Mouse (Mus musculus): ENCODE measurements at regions not wholly inside any gene's neighbourhood (a gene's known extent, or its start where the extent isn't known, plus 50 kb on each side); places are given as distances from the start of the nearest gene placed in this dataset.
"Not testable (repeated sequence)": the region's sequence is repeated elsewhere in the genome, so short reads cannot be mapped to it uniquely, and the experiment has no call there.

DNA sequence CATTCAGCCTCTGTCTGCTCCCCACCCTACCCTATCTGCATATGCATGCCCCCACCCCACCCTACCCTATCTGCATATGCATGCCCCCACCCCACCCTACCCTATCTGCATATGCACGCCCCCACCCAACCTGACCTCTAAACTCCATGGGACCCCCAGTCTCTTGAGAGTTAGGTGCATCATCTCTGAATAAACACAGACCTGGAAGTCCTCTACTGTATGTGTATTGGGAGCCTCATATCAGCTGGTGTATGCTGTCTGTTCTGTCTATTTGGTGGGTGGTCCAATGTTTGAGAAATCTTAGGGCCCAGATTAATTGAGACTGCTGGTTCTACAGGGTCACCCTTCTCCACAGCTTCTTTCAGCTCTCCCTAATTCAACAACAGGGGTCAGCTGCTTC lies 109.4 kb upstream of the Tenm4 start:
- not testable (repeated sequence) for H3K4me2 ChIP-seq; H3K36me3 ChIP-seq; H3K27me3 ChIP-seq; H3K4me1 ChIP-seq; H3K9me3 ChIP-seq (replicated peaks); H3K4me3 ChIP-seq (replicated peaks); H3K9ac ChIP-seq; ATAC-seq (replicated peaks; ENCODE audit: low FRiP score); H3K27ac ChIP-seq
- 55% methylated on average over 1 of the region's 1 CpGs for WGBS

DNA sequence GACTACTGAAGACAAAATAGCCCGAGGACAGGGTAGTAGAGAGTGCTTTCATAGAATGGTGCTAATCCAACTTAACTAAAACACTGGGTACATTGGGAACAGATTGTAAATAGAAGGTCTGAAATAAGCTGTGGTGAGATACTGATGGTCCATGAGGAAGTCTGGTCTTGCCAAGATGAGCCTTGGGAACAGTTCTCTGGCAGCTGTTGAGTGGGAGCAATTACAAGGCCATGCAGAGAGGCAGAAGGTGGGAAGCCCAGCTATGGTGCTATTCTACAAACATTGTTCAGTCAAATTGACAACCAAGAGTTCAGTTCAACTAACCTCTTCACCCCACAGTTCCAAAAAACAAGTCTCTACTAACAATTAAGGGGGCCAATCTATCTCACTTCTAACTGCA lies 92.5 kb upstream of the Tenm4 start:
- H3K27ac ChIP-seq: no peak overlapping the region
- 0 out of 2 replicates have a peak, but pooled peaks cover 4% of the 10 kb centered on the region for H3K4me1 ChIP-seq
- no peaks in the 10 kb centered on the region for H3K27me3 ChIP-seq
- H3K4me2 ChIP-seq: no peak overlapping the region
- ATAC-seq (replicated peaks; ENCODE audit: low FRiP score): no peak
- H3K36me3 ChIP-seq: no peaks in the 10 kb centered on the region
- 92% methylated on average over 1 of the region's 1 CpGs for WGBS
- H3K9me3 ChIP-seq (replicated peaks): no peaks in the 10 kb centered on the region
- no peak overlapping the region for H3K9ac ChIP-seq
- no peak overlapping the region for H3K4me3 ChIP-seq (replicated peaks)

DNA sequence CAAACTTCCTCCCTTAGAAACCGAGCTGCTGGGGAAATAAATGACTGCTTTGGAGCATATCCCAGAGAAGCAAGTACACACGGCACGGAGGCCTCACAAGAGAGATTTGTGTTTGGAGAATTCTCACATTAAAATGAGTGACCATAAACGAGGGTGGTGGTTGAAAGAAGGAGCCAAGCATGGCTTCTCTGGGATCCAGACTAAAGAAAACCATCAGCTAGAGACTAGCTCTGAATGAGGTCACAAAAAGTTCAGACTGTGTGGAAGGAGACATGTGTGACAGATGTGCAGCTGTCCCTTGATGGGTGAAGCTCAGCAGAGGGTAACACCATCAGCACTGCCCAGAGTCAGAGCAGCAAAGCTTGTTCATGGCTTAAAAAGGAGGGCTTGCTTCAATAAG lies 89.4 kb upstream of the Tenm4 start:
- peak; percentile 52; the same call in 1 of the 2 replicates for ATAC-seq (replicated peaks; ENCODE audit: low FRiP score)
- no peak overlapping the region for H3K4me3 ChIP-seq (replicated peaks)
- 0 out of 2 replicates have a peak, but pooled peaks cover 4% of the 10 kb centered on the region for H3K4me1 ChIP-seq
- H3K9me3 ChIP-seq (replicated peaks): no peaks in the 10 kb centered on the region
- WGBS: 20% methylated on average over 4 of the region's 4 CpGs
- no peaks in the 10 kb centered on the region for H3K36me3 ChIP-seq
- no peaks in the 10 kb centered on the region for H3K27me3 ChIP-seq
- H3K9ac ChIP-seq: no peak overlapping the region
- H3K27ac ChIP-seq: peak overlapping the region; percentile 48; the same call in 1 of the 2 replicates
- no peak overlapping the region for H3K4me2 ChIP-seq

DNA sequence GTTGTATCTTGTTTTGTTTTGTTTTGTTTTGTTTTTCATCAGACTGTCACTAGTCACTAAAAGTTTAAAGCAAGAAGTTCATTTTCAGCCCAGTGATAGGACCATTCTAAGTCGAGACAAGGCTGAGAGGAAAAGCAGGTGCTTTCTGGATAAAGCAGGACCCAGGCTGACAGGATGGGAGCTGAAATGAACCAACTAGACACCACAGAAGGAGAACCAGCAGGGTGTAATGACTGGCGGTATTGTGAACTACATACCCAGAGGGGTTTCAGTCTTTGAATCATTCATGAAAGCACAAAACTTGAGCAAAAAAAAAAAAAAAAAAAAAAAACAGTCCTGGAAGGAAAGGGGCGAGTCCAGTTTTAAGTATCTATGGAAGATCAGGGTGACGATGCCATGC lies 75.9 kb upstream of the Tenm4 start:
- H3K4me2 ChIP-seq: no peak overlapping the region
- no peaks in the 10 kb centered on the region for H3K36me3 ChIP-seq
- H3K27me3 ChIP-seq: no peaks in the 10 kb centered on the region
- H3K9me3 ChIP-seq (replicated peaks): no peaks in the 10 kb centered on the region
- H3K4me1 ChIP-seq: no peaks in the 10 kb centered on the region
- ATAC-seq (replicated peaks; ENCODE audit: low FRiP score): no peak
- no peak overlapping the region for H3K4me3 ChIP-seq (replicated peaks)
- no peak overlapping the region for H3K9ac ChIP-seq
- 83% methylated on average over 4 of the region's 4 CpGs for WGBS
- H3K27ac ChIP-seq: no peak overlapping the region

DNA sequence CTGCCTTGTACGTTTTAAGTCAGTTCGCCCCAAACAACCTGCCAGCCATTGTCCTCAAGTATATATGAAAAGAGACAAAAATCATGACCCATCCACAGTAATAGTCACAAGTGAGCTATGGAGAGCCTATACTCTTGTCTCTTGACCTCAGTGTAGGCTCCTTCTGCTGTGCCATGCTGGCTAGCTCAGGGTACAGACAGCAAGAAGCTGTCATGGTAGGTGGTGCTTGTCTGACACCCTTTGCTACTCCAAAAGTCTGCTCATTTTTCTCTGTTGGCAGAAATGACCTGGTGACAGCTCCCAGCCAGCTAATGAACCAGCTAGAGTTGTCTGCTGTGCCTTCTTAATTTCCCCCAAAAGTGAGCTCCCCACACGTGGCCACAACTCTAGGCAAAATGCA lies 75.3 kb upstream of the Tenm4 start:
- H3K27ac ChIP-seq: no peak overlapping the region
- no peaks in the 10 kb centered on the region for H3K9me3 ChIP-seq (replicated peaks)
- H3K27me3 ChIP-seq: no peaks in the 10 kb centered on the region
- no peak overlapping the region for H3K4me2 ChIP-seq
- no peak overlapping the region for H3K4me3 ChIP-seq (replicated peaks)
- 81% methylated on average over 3 of the region's 3 CpGs for WGBS
- no peak overlapping the region for H3K9ac ChIP-seq
- no peaks in the 10 kb centered on the region for H3K36me3 ChIP-seq
- ATAC-seq (replicated peaks; ENCODE audit: low FRiP score): no peak
- no peaks in the 10 kb centered on the region for H3K4me1 ChIP-seq

DNA sequence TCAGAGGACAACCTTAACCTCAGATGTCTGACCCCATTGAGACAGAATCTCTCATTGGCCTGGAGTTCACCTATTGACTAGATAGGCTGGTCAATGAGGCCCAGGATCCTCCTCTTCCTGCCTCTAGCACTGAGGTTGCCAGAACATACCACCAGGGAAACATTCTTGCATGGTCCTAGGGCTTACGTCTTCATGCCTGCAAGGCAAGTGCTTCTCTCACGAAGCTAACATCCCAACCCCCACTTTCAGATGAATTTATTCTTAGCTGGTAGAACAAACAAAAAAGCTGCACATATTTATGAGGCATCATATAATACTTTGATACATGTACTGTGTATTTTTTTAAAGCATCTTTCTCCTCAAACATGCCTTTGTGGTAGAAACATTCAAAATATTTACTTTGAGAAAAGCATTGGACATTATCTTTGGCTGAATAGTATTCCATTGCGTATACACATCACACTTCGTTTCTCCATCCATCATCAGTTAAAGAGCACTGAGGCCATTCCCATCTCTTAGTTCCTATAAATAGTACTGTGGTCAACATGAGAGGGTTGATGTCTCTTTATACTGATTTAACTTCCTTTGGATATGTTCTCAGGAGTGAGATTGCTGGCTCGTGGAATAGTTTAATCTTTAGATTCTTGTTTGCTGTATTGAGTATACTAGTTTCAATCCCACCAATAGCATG lies 72.2 kb upstream of the Tenm4 start:
- Histone ChIP-seq H3K9me3 (replicated peaks) (no peaks in the 10 kb centered on the region), H3K9ac (no peak overlapping the region), H3K27me3 (no peaks in the 10 kb centered on the region), H3K27ac (no peak overlapping the region), H3K4me1 (peaks cover 4% of the 10 kb centered on the region; the same call in 1 of the 2 replicates), H3K4me2 (no peak overlapping the region), H3K4me3 (replicated peaks) (no peak overlapping the region), H3K36me3 (no peaks in the 10 kb centered on the region)
- 88% methylated on average over 5 of the region's 5 CpGs for WGBS
- no peak for ATAC-seq (replicated peaks; ENCODE audit: low FRiP score)

DNA sequence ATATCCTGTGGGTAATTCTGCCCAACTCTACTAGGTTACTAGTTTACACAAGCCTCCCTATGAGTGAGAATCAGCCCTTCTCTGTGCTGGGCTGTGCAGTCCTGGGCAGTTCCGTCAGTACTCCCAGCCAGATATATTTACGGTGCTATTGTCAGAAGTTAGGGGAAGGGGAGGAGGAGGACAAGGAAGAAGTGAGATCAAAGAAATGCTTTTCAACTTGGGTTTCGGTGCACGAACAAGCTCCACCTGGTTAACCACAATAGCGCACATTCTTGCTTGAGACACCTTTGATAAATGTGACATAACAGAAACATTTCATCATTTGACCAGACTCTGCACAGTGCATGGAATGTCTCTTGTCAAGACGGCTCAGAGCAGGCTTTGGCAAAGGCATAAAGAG lies 68.3 kb upstream of the Tenm4 start:
- H3K4me1 ChIP-seq: peaks cover 4% of the 10 kb centered on the region; the same call in 1 of the 2 replicates
- peak; percentile 74 for ATAC-seq (replicated peaks; ENCODE audit: low FRiP score)
- no peak overlapping the region for H3K4me2 ChIP-seq
- H3K27ac ChIP-seq: no peak overlapping the region
- no peak overlapping the region for H3K4me3 ChIP-seq (replicated peaks)
- WGBS: 15% methylated on average over 6 of the region's 6 CpGs
- no peaks in the 10 kb centered on the region for H3K9me3 ChIP-seq (replicated peaks)
- H3K27me3 ChIP-seq: no peaks in the 10 kb centered on the region
- H3K36me3 ChIP-seq: no peaks in the 10 kb centered on the region
- H3K9ac ChIP-seq: no peak overlapping the region

DNA sequence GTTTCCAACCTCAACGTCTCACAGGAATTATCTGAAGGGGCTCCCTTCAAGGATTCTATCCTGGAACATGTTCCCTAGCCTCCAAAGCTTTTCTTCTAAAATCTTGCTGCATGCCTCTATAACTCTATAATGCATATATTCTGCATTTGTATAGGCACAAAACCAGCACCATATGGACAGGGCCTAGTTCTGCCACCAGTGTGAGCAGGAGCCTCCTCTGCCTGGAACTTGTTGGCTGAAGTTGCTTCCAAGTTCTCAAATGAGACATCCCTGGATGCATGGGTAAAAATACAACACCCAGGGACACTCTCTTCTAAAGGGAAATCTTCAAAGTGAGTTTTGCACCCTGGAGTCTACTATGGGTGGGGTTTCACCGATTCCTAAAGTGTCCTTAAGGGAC lies 62.3 kb upstream of the Tenm4 start:
- 80% methylated on average over 2 of the region's 2 CpGs for WGBS
- Histone ChIP-seq H3K27ac (no peak overlapping the region), H3K27me3 (no peaks in the 10 kb centered on the region), H3K4me3 (replicated peaks) (no peak overlapping the region), H3K4me2 (no peak overlapping the region), H3K36me3 (no peaks in the 10 kb centered on the region), H3K4me1 (no peaks in the 10 kb centered on the region), H3K9ac (no peak overlapping the region), H3K9me3 (replicated peaks) (no peaks in the 10 kb centered on the region)
- no peak for ATAC-seq (replicated peaks; ENCODE audit: low FRiP score)

DNA sequence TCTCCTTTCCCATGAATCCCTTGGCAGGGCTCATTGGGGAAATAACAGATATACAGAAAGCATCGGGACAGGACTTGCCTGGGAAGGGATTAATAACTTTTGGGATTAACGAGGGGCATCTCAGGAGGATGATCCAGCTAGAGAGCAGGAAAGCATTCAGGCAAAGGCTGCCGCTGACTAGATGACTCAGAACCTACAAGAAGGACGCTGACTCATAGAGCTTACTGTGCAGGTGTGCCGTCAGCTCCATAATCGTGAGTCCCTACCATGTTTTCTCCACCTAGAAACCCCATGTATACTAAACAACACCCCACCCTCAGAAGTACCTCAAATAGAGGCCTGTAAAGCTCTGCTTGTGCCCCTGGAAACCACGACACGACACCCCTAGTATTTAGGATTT lies 50.9 kb upstream of the Tenm4 start:
- H3K9me3 ChIP-seq (replicated peaks): no peaks in the 10 kb centered on the region
- 86% methylated on average over 8 of the region's 8 CpGs for WGBS
- H3K4me3 ChIP-seq (replicated peaks): no peak overlapping the region

More for the DNA sequence above, 50.9 kb upstream of the Tenm4 start:
- Histone ChIP-seq H3K4me1 (no peaks in the 10 kb centered on the region), H3K36me3 (no peaks in the 10 kb centered on the region), H3K4me2 (no peak overlapping the region), H3K9ac (no peak overlapping the region), H3K27me3 (no peaks in the 10 kb centered on the region), H3K27ac (no peak overlapping the region)
- no peak for ATAC-seq (replicated peaks; ENCODE audit: low FRiP score)
